Mouse (Mus musculus): ENCODE data around the gene Entpd3. TPM values are rescaled to one million over a fixed set of nuclear protein-coding genes. Genes with fewer than 3 reads are reported as not detected.

Entpd3 gene
- polyA plus RNA-seq, 1 experiment from 2014 or later = 4.0 TPM

GRCm38 (mm10) chr9:120571593-120572385 lies 32.2 kb downstream of the Entpd3 start:
- peaks cover 19% of the 10 kb centered on the region for H3K36me3 ChIP-seq (replicated peaks)
- peak overlapping the region; percentile 92 for H3K4me3 ChIP-seq
- H3K9me3 ChIP-seq = no peaks in the 10 kb centered on the region
- peak overlapping the region; percentile 90 for H3K27ac ChIP-seq
- peak overlapping the region; percentile 97 for H3K9ac ChIP-seq
- 1% methylated on average over 53 of the region's 53 CpGs for WGBS
- H3K4me1 ChIP-seq = peaks cover 28% of the 10 kb centered on the region
- ATAC-seq (replicated peaks) = peak; percentile 83
- no peaks in the 10 kb centered on the region for H3K27me3 ChIP-seq (replicated peaks)
- peak overlapping the region; percentile 89 for H3K4me2 ChIP-seq

GRCm38 (mm10) chr9:120575748-120576661 lies 36.4 kb downstream of the Entpd3 start:
- no peak for ATAC-seq (replicated peaks)
- Histone ChIP-seq H3K27ac (peak overlapping the region; percentile 52; the same call in 1 of the 2 replicates), H3K9me3 (no peaks in the 10 kb centered on the region), H3K9ac (no peak overlapping the region), H3K27me3 (replicated peaks) (no peaks in the 10 kb centered on the region), H3K36me3 (replicated peaks) (peaks cover 19% of the 10 kb centered on the region), H3K4me3 (no peak overlapping the region), H3K4me2 (peak overlapping the region; percentile 93; the same call in 1 of the 2 replicates), H3K4me1 (peaks cover 30% of the 10 kb centered on the region)
- WGBS = 65% methylated on average over 6 of the region's 6 CpGs

- H3K4me1 ChIP-seq = peaks cover 30% of the 10 kb centered on the region
- H3K9ac ChIP-seq = peak overlapping the region; percentile 23; the same call in 1 of the 2 replicates
- ATAC-seq (replicated peaks) = peak; percentile 10; the same call in 1 of the 2 replicates
- H3K4me3 ChIP-seq = peak overlapping the region; percentile 63
- no peaks in the 10 kb centered on the region for H3K27me3 ChIP-seq (replicated peaks)
- peak overlapping the region; percentile 93 for H3K4me2 ChIP-seq
- no peaks in the 10 kb centered on the region for H3K9me3 ChIP-seq
- H3K36me3 ChIP-seq (replicated peaks) = peaks cover 19% of the 10 kb centered on the region
- H3K27ac ChIP-seq = peak overlapping the region; percentile 52
- under 1% methylated on average over 4 of the region's 4 CpGs for WGBS
Observed at GRCm38 (mm10) chr9:120576662-120577013, 37.0 kb downstream of the Entpd3 start.

- WGBS = under 1% methylated on average over 43 of the region's 43 CpGs
- no peaks in the 10 kb centered on the region for H3K27me3 ChIP-seq (replicated peaks)
- H3K36me3 ChIP-seq (replicated peaks) = peaks cover 19% of the 10 kb centered on the region
- ATAC-seq (replicated peaks) = peak; percentile 92
- H3K9ac ChIP-seq = peak overlapping the region; percentile 86
- peak overlapping the region; percentile 93 for H3K4me2 ChIP-seq
- H3K9me3 ChIP-seq = no peaks in the 10 kb centered on the region
- peaks cover 29% of the 10 kb centered on the region for H3K4me1 ChIP-seq
- H3K27ac ChIP-seq = peak overlapping the region; percentile 78
- peak overlapping the region; percentile 63 for H3K4me3 ChIP-seq
Observed at GRCm38 (mm10) chr9:120577133-120577651, 37.6 kb downstream of the Entpd3 start.

- WGBS = 52% methylated on average over 12 of the region's 12 CpGs
- peak overlapping the region; percentile 78 for H3K27ac ChIP-seq
- H3K4me1 ChIP-seq = peaks cover 28% of the 10 kb centered on the region
- H3K36me3 ChIP-seq (replicated peaks) = peaks cover 19% of the 10 kb centered on the region
- no peak for ATAC-seq (replicated peaks)
- H3K9ac ChIP-seq = peak overlapping the region; percentile 86
- peak overlapping the region; percentile 93 for H3K4me2 ChIP-seq
- H3K4me3 ChIP-seq = peak overlapping the region; percentile 63
- H3K9me3 ChIP-seq = no peaks in the 10 kb centered on the region
- no peaks in the 10 kb centered on the region for H3K27me3 ChIP-seq (replicated peaks)
Observed at GRCm38 (mm10) chr9:120577706-120578405, 38.2 kb downstream of the Entpd3 start.

GRCm38 (mm10) chr9:120578701-120579100 lies 39.1 kb downstream of the Entpd3 start:
- Histone ChIP-seq H3K9ac (no peak overlapping the region), H3K9me3 (no peaks in the 10 kb centered on the region), H3K4me2 (no peak overlapping the region), H3K27me3 (replicated peaks) (no peaks in the 10 kb centered on the region), H3K36me3 (replicated peaks) (peaks cover 19% of the 10 kb centered on the region), H3K4me3 (no peak overlapping the region), H3K27ac (no peak overlapping the region), H3K4me1 (peaks cover 27% of the 10 kb centered on the region)
- ATAC-seq (replicated peaks) = no peak
- 69% methylated on average over 6 of the region's 6 CpGs for WGBS

- 59% methylated on average over 7 of the region's 7 CpGs for WGBS
- no peaks in the 10 kb centered on the region for H3K27me3 ChIP-seq (replicated peaks)
- no peak overlapping the region for H3K27ac ChIP-seq
- peaks cover 13% of the 10 kb centered on the region for H3K36me3 ChIP-seq (replicated peaks)
- H3K4me1 ChIP-seq = peaks cover 27% of the 10 kb centered on the region
- H3K9ac ChIP-seq = no peak overlapping the region
- no peaks in the 10 kb centered on the region for H3K9me3 ChIP-seq
- H3K4me2 ChIP-seq = no peak overlapping the region
- ATAC-seq (replicated peaks) = no peak
- no peak overlapping the region for H3K4me3 ChIP-seq
Observed at GRCm38 (mm10) chr9:120579808-120580207, 40.2 kb downstream of the Entpd3 start.

GRCm38 (mm10) chr9:120581941-120582618 lies 42.5 kb downstream of the Entpd3 start:
- ATAC-seq (replicated peaks) = peak; percentile 10
- Histone ChIP-seq H3K4me2 (peak overlapping the region; percentile 47), H3K27me3 (replicated peaks) (no peaks in the 10 kb centered on the region), H3K27ac (no peak overlapping the region), H3K4me3 (peak overlapping the region; percentile 19), H3K9me3 (no peaks in the 10 kb centered on the region), H3K4me1 (peaks cover 20% of the 10 kb centered on the region), H3K9ac (0 out of 2 replicates have a peak overlapping the region, but pooled peaks have one; percentile 22), H3K36me3 (replicated peaks) (no peaks in the 10 kb centered on the region)
- WGBS = 23% methylated on average over 20 of the region's 21 CpGs

- H3K27ac ChIP-seq = no peak overlapping the region
- peak overlapping the region; percentile 47 for H3K4me2 ChIP-seq
- WGBS = 15% methylated on average over 28 of the region's 28 CpGs
- H3K9me3 ChIP-seq = no peaks in the 10 kb centered on the region
- no peaks in the 10 kb centered on the region for H3K27me3 ChIP-seq (replicated peaks)
- peak; percentile 78 for ATAC-seq (replicated peaks)
- H3K4me3 ChIP-seq = peak overlapping the region; percentile 19
- no peaks in the 10 kb centered on the region for H3K36me3 ChIP-seq (replicated peaks)
- peaks cover 15% of the 10 kb centered on the region for H3K4me1 ChIP-seq
- 0 out of 2 replicates have a peak overlapping the region, but pooled peaks have one; percentile 22 for H3K9ac ChIP-seq
Observed at GRCm38 (mm10) chr9:120582619-120583308, 43.1 kb downstream of the Entpd3 start.

- Histone ChIP-seq H3K4me2 (no peak overlapping the region), H3K4me3 (no peak overlapping the region), H3K27ac (no peak overlapping the region), H3K9me3 (no peaks in the 10 kb centered on the region), H3K36me3 (replicated peaks) (no peaks in the 10 kb centered on the region), H3K9ac (no peak overlapping the region), H3K4me1 (peaks cover 11% of the 10 kb centered on the region), H3K27me3 (replicated peaks) (no peaks in the 10 kb centered on the region)
- WGBS = 77% methylated on average over 3 of the region's 3 CpGs
- ATAC-seq (replicated peaks) = no peak
Observed at GRCm38 (mm10) chr9:120583314-120583713, 43.7 kb downstream of the Entpd3 start.

GRCm38 (mm10) chr9:120586546-120586945 lies 46.9 kb downstream of the Entpd3 start:
- no peaks in the 10 kb centered on the region for H3K36me3 ChIP-seq (replicated peaks)
- H3K4me3 ChIP-seq = no peak overlapping the region
- no peak overlapping the region for H3K27ac ChIP-seq
- H3K9me3 ChIP-seq = no peaks in the 10 kb centered on the region
- H3K4me2 ChIP-seq = no peak overlapping the region
- ATAC-seq (replicated peaks) = no peak
- H3K9ac ChIP-seq = no peak overlapping the region
- WGBS = 6% methylated on average over 3 of the region's 3 CpGs
- H3K4me1 ChIP-seq = peaks cover 11% of the 10 kb centered on the region
- H3K27me3 ChIP-seq (replicated peaks) = no peaks in the 10 kb centered on the region
